Mouse (Mus musculus) olfactory bulb, adult 2 months (tissue): Measurements from ENCODE around the gene Olfr1499.

Source experiments
- CTCF ChIP-seq: fragments of 200-500 bp; IDR thresholded peaks from 2 replicates; pipeline ENCODE4 v1.5.1; 2012; ENCODE audit warnings: low read depth, mild to moderate bottlenecking, low read length, moderate library complexity; ENCODE audit not compliant: insufficient read depth
- POLR2A ChIP-seq: fragments of 200-500 bp; IDR thresholded peaks from 2 replicates; pipeline ENCODE4 v1.6.1; 2012; ENCODE audit warnings: mild to moderate bottlenecking, low read depth, low read length, moderate library complexity; ENCODE audit not compliant: insufficient read depth

GRCm38 (mm10) chr19:13828447-13828846 lies 9.2 kb upstream of the Olfr1499 start:
- TF ChIP-seq CTCF: no peak
- TF ChIP-seq POLR2A: no peak
